Mouse (Mus musculus) liver (tissue): ENCODE measurements around the gene Kcne2.
A peak's percentile ranks its signal among the peaks of the same experiment; 100 is the strongest.

Experiments used
- DNase-seq: peaks from one replicate; pipeline ENCODE4 v3.0.0-alpha.2; 2020; ENCODE audit warnings: mixed read lengths

The Kcne2 gene

DNA sequence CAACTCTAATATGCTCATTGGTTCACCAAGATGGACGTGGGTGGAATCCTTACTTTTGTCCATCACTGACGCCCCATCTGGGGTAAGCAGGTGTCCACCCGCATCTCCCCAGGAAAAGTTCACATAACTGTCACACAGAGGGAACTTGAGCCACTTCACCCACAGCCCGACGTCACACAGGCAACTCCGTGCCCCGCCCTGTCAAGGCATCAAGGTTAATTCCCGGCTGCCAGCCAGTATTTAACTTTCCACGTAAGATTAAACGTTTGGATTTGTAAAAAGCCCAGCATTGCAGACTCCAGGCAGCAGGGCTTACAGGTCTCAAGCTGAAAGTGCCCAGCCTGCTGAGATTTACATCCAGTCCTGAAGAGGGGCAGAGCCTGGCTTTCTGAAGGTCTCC is at the start of gene Kcne2:
Kcne2 (plus strand) TSS at position 289 of the 400 bp plus-strand sequence.
- no peak for DNase-seq

DNA sequence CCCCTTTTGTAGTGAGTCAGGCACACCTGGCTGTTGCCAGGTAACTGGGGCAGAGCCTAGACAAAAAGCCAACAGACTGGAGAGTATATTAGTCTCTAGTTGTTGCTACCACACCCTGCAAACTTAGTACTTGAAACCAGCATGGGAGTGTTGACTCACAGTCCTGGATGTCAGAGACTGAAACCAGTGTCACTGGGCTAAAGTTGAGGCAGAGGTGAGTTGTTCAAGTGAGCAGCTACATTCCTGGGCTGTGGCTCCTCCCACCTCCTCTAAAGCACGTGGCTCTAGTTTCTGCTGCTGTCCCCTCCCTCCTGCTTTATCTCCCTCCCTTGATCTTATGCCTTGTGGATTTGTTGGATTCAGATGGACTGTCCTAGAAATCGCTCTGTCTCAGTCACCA is 46.3 kb upstream of the Kcne2 start:
- DNase-seq: no peak

DNA sequence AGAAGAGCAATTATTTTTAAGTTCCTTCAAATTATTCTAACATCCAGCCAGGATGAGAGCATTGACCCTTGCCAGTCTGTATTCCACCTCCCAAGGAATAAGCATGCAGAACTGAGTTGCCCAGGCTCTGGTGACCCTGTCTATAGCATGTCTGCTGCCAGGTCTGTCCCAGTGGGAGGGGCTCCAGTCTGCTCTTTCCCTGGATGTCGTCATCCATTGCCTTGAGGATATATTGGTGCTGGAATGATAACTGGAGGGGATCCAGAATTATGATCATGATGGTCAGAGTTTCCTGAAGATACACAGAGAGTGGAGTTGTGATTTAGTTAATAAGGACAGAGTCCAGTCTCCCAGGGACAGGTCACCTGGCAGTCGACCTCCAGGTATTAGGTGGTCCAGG is 45.2 kb upstream of the Kcne2 start:
- no peak for DNase-seq

DNA sequence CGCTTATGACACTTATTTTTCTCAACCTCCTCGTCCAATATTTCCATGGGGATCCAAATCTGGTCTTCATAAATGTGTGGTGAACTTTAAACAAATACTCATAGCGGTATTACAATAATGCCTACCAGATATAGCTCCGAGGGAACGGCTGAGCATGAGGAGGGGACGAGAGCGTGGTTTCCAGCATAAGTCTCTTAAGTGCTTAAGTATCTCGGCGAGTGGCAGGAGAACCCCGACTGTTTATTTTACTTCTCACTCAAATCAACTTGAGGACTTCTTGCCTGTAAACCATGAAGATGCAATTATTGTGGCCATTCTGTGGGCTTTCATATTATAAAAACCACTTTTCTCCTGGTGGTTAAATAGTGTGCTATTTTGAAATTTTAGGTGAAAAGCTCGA is 44.5 kb upstream of the Kcne2 start:
- DNase-seq: no peak

DNA sequence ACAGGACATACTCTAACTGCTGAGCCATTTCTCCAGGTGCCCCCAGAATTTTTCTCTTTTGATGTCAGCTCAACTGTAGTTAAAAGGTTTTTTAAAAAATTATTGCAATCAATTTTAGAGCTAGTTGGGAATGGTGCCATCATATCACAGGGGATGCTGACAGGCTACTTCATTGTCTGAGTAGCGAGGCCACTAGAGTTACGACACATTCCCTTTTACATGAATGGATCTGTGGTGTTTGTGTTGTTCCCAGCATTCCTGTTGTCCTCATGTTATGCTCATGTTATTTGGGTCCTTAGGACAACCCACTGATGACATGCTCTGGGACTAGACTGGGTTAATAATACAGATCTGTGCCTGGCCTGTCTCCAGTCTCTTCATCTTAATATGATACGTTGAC is 42.5 kb upstream of the Kcne2 start:
- no peak for DNase-seq

DNA sequence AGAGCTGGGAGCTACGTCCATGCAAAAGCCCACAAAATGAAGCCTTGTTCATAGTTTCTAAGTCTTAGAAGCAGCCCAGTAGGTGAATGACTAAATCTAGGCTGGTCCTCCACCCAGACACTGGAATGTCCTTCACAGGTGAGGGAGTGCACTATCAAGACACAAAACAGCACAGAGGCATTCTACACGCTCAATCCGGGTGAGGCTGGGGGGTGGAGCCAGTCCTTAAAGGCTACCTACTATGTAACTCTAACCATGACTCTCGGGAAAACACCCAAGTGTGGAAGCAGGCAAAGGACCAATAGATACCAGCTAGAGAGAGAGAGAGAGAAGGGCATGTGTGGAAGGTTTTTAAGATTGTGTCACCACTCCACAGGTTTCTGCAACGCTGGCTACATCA is 41.7 kb upstream of the Kcne2 start:
- DNase-seq: no peak

DNA sequence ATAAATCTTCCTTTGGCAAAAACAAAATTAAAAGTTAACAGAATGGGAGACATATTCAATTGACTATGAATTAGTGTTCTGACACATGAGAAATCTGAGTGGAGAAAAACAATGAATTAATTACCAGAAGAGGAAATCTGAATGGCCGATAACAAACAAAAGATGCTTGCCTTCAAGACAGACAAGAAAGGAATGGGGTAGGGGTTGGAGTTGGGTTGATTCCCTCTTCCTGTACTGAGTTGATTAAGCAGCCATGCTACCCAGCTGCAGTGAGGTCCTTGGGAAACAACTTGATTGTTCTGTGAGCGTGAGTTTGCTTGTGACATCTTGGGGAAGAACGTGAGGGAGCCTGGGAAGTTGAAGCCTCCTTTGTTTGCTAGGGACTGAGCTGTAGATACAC is 37.9 kb upstream of the Kcne2 start:
- DNase-seq: no peak

DNA sequence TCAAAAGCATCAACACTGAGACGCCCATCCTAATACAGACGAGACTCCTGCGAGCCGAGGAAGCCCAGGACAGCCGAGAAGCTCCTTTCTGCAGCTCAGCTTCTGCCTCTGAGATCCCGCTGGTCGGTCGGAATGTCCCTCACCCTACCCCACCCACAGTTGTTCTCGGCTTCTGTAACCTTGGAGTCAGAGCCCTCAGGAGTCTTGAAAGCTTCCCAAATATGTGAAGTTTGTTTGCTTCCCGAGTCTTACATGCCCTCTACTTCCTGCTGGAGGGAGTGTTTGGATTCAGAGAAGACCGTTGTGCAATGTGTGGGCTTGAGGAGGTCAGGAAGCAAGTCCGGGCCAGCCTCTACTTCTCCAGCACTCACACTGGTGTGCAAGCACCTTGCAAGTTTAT is 24.3 kb upstream of the Kcne2 start:
- DNase-seq: no peak

DNA sequence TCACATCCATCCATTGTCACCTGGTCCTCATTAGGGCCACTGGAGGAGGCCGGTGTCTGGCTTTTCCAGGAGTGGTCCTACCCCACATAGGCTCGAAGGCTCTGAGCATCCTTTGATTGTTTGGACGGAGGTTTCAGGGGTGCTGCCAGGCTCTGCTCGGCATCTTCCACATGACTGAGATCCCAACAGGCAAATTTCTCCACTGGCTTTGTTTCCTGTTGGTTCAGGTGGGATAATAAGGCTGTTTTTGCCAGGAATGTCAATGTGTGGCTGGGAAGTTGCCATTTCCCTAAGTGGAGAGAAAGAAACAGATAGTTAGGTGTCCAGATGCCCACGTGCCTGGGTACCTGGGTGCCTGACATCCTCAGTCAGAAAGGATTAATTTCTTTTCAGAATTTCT is 17.7 kb upstream of the Kcne2 start:
- DNase-seq: no peak

DNA sequence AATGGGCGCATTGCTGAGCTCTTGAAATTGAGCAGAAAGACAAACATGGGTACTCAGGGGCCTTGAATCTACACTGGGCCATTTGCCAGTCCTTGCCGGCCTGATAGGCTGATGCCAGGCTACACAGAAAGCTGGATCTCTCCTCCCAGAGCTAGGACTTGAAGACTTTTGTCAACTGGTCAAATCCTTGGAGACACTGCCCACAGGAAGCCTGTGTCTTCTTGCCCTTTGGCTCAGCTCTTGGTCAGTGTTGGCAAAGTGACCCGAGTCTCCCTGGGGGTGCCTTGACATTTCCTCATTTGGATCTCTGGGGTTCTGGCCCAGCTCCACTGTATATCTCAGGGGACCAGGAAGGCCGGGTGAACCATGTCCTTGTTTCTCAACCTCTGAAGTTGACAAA is 16.7 kb upstream of the Kcne2 start:
- DNase-seq: no peak

DNA sequence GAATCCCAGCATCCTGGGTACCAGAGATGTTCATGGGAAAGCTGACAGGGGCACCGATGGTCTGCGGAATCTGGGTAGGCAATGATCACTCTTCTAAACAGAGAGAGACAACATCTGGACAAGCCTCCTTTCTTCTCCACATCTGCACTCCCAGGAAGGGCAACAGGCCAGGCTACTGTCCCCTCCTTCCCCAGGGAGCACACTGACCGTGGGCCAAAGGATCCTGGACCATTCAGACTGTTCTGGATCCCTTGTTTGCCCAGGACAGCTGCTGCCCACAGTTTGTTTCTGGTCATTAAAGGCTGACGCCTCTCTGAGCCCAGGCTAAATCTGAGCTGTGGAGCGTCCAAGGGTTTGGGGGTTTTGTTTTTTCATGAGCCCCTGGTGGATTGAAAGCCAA is 9.5 kb upstream of the Kcne2 start:
- no peak for DNase-seq

DNA sequence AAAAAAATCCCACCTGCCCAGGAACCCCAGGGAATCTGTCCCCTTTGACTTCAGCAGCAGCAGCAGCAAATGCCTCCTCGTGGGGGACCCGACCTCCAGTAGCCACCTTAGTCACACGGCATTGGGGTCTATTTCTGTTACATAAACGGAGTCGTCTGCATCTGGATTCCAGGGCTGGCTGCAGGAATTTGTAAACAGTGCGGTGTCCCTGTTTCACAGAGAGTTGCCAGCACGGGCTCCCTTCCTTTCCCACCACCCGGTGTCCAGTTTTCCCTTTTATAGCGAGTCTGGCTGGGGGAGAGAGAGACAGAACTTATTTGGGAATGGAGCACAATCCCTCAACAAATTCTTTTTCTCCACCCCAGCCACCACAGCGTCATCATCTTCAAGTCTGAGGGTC is 7.1 kb upstream of the Kcne2 start:
- DNase-seq: no peak

DNA sequence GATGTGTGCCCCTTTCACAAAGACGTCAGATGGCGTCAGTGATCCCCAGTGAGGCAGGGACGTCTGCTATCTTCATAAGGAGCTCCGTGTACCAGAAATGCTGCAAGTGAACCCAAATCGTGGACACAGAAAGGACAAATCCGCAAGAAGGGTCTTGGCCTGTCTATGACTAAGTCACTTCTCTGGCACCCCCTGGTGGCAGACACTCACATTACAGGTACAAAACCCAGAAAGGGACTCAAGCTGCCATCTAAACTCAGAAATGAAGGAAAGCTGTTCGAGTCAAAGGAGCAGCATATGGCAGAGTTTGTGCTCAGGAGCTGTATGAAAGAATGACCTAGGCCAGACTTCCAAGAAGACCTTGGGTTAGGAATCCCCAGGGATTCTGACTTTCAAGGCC is 5.6 kb upstream of the Kcne2 start:
- DNase-seq: peak; percentile 81

DNA sequence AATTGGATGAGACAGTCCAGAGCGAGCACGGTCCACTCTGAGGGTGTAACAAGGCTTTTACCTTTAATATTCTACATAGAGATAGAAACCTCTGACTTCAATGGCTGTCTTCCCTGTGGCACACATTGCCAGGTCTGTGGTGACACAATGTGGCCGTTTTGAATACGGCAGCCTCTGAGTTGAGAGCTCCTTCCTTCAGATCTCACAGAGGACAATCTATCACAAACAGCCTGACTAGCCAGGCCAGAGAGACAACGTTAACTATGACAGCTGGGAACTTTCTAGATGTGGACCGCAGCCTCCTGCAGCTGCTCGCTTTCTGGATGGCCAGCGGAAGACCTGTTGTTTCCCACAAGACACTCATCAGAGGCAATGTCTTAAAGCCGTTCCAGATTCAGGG is 3.4 kb upstream of the Kcne2 start:
- DNase-seq: no peak

DNA sequence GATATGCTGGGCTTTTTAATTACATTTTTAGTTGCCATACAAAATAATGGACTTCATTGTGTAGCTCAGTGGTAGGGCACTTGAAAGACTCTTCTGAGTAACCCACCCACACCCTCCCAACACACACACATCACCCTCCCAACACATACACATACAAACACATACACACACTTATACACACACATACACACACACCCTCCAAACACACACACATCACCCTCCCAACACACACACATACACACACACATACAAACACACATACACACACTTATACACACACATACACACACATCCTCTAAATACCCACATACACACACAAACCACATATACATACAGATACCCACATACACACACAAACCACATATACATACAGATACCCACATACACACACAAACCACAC is 2.1 kb upstream of the Kcne2 start:
- DNase-seq: no peak

DNA sequence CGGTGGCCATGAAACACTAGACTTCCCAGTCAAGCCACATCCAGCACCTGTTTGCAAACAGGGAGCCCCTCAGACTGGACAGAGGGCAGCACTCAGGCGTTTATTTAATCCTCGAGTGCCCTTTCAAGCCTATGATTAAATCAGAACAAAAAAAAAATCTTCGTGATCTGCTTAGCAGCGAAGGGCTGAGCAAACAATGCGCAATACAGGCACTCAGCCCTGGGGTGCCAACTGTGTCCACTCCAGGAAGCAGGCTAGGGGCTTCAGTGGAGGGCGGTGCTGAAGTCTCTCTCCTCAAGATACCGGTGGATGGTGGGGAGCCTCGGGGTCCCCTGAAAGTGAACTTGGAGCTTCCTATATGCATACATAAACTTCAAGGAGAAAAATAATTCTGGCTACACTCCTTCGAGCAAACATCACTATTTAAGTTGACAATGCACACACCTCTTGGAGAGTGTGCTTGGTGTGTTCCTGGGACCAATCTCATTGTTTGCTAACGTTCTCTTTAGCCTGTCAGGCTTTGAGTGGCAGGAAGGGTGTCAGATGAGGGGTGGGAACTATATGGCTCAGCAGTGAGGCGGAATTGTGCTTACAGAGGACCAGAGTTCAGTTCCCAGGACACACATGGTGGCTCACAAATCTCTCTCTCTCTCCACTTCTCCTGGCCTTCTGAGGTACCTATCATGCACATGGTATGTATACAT is 2.2 kb downstream of the Kcne2 start:
- no peak for DNase-seq

DNA sequence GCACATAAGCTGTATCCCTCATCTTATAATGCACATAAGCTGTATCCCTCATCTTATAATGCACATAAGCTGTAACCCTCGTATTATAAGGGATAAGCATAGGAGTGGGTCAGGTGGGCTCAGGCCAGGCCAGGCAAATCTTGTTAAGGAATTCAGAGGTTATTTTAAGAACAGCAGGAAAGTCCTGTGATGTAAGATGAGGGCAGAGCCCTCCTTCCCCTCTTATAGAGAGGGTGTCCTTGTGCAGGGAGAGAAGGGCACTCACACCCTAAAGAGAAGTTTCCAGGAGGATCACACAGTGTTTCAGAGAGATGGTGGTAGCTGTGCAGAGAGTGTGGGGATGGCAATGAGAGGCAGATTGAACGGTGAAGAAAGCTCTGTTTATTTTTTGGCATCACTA is 3.1 kb downstream of the Kcne2 start:
- DNase-seq: no peak

DNA sequence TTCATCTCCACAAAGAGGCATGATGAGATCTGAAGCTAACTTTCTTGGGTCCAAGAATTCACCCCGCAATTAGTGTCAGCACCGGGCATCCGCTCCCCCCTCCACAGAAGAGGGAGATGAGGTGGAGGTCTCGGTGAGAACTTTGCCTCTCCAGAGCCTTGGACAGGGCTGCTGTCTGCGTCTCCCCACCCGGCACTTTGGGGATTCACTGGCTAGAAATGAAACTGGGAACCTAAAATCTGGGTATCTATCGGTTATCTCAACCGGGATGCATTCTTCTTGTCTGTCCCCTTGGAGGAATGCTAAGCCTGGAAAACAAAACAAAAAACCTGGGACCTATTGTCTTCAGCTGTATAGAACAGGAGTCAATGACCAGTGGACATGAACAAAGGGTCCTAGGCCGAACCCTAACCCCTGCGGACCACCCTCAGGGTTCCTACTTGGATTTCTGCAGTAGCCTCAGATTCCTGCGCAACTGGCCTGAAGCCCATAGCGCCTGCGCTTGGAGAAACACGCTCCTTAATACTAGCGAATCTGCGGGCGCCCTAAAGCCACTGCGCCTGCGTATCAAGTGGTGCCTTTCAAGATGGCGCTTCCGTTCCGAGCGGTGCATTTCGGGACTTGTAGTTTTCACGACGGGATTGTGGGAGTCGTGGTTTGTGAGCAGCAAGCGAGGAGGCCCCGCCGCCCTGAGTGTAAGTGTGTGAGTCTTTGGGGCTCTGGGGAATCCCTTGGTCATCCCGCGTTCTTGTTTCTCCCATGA is 8.6 kb downstream of the Kcne2 start, which contains the start of gene Smim11:
Smim11 (plus strand) TSS at position 638 of the 763 bp plus-strand sequence.
- DNase-seq: peak; percentile 95

DNA sequence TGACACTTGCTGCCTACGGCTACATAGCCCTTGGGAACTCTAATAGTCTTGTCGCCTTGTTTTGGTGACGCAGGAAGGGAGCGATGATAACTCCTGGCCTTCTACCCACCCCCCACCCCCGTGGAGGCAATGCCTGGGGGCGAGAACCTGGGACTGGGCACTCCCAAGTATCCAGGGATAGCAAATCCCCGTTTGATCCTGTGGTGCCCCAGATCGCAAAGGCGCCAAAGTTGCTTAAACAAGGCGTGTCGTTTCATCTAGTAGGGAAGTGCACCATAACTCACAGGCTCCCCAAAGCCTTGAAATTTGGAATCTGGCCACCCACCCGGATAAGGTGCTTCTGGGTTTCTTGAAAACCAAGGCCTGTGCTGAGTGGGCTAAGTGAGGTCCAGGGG is 9.2 kb downstream of the Kcne2 start:
- no peak for DNase-seq

DNA sequence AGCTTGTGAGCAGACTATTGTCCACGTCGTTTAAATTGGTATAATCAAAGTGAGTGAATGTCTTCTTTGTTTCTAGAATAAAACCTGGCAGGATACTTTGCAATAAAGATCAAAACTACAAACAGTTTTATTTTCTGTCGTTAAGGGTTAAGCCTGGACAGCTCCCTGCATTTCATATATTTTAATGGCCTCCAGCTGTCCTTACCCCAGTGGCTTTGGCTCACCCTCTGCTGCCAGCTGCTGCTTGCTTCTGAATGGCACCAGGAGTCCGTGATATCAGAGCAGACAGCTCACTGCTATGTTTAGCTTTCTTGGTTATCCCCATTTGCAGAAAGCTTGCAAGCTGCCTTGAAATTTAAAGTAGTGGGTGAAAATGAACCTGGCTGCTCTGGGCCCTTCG is 9.8 kb downstream of the Kcne2 start:
- DNase-seq: peak; percentile 23

DNA sequence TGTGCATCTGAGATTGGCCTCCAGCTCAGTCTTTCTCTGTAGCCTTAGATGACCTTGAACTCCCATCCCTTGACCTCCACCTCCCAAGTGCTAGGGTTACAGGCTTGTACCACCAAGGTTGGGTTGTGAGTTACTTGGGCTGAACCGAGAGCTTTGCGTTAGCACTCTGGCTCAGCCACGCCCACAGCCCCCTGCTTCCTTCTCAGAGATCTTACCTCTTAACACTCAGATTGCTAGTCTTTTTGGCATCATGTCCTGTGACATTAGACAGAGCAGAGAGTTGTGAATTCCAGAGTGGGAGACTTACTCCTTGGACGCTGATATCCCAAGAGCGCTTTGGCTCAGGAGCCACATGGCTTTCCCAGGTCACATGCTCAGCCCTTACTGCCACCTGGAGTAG is 10.3 kb downstream of the Kcne2 start:
- DNase-seq: no peak

DNA sequence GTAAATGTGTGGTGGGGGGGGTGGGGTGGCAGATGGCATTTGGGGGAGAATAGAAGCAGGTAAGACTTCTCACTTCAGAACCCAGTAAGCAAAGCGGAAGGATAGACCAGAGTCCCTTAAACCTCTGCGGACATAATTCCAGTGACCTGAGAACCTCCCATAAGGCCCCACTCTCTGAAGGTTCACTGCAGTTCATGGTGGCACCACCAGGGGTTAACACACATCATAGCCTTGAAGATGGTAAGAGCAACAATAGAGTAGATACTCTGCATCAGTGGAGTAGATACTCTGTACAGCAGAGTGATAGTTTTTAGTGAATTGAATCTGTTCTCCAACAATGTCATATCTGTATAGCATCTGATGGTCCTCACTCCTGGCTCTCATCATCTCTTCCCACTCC is 13.3 kb downstream of the Kcne2 start:
- DNase-seq: no peak

DNA sequence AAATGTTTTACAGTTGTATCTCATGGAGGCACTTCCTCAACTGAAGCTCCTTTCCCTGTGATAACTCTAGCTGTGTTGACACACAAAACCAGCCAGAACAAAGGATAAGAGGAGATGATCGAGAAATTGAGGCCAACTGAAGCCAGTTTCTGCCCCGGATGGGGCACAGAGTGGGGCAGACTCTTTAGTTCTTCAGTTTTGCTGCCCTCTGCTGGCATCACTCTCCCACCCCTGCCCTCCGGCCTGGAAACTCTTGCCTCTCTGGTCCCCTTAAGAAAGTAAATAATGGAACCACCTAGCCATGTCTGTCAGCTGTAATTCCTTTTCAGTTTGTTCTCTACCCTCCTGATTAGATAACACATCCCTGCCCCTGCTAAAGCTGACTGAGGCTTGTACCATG is 15.8 kb downstream of the Kcne2 start:
- no peak for DNase-seq

DNA sequence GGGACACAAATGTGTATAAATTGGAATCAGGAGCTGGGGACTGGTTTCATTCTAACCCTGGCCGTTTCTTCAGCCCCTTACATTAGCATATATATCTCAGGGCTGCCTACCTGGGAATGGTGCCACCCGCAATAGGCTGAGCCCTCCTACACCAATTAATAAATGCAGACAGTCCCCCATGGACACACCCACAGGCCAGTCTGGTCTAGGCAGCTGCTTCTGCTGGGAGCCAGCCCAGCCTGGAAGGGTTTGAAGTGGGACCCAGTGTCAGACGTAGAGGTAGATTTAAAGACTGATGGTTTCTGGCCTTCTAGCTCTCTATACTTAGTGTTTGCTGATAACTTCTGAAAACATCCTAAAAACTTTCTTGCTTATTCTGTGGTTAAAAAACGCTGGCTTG is 16.9 kb downstream of the Kcne2 start:
- no peak for DNase-seq
